Mouse (Mus musculus): Measurements from ENCODE around the gene Cwc25. TPM values are rescaled to one million over a fixed set of nuclear protein-coding genes. Genes with fewer than 3 reads are reported as not detected.
"Not testable (repeated sequence)": the region's sequence is repeated elsewhere in the genome, so short reads cannot be mapped to it uniquely, and the experiment has no call there.

Cwc25 gene
- polyA plus RNA-seq, 1 experiment from 2014 or later: 21.8 TPM

DNA sequence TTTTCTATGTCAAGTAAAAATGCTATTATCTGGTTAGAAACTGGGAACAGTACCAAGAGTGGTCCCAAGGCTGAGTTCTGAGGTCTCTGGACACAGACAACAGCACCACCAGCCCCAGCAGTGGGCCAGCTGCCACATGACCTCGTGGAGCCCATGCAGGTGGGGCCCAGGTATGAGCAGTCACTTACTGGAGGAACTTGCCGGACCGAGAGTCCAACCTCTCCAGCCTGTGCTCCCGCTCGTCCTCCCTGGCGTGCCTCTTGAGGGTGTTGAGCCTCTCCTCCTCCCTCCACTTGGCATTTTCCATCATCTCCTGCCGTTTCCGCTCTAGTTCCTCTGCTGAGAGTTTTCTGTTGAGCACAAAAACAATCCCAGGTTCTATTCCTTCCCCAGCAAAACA, 18.6 kb downstream of the Cwc25 start:
- H3K36me3 ChIP-seq: peaks cover 68% of the 10 kb centered on the region

DNA sequence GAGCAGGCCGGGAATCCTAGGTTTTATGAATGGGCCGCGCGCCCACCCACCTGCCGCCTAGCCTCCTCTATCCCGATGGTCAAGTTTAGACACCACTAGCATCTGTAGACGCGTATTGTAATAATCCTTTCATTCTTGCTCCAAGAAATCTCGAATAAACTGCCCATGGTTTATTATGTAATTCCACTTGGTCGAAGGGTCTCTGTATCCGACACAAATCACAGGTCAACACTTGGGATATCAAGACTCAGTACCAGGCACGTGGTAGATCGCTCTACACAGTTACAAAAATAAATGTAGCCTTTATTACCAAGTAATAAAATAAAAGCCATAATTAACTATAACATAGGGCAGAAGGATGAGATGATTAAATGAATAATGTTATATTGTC, 21.0 kb downstream of the Cwc25 start:
- no peaks in the 10 kb centered on the region for H3K27me3 ChIP-seq (ENCODE audit: low read depth, poor library complexity, severe bottlenecking)
- 14% methylated on average over 13 of the region's 13 CpGs for whole genome bisulfite sequencing
- H3K36me3 ChIP-seq: peaks cover 44% of the 10 kb centered on the region
- no peaks in the 10 kb centered on the region for H3K9me3 ChIP-seq (replicated peaks)
- H3K4me1 ChIP-seq: peaks cover 24% of the 10 kb centered on the region
- H3K4me3 ChIP-seq: peak overlapping the region; percentile 90
- no peak for DNase-seq (ENCODE audit: low spot score)
- H3K27ac ChIP-seq (replicated peaks): peak overlapping the region; percentile 98

More for the DNA sequence above, 18.6 kb downstream of the Cwc25 start:
- no peak overlapping the region for H3K4me3 ChIP-seq
- no peak overlapping the region for H3K27ac ChIP-seq (replicated peaks)
- no peaks in the 10 kb centered on the region for H3K27me3 ChIP-seq (ENCODE audit: low read depth, poor library complexity, severe bottlenecking)
- 87% methylated on average over 8 of the region's 8 CpGs for WGBS
- peaks cover 4% of the 10 kb centered on the region; the same call in 1 of the 2 replicates for H3K9me3 ChIP-seq (replicated peaks)
- no peak for DNase-seq (ENCODE audit: low spot score)
- H3K4me1 ChIP-seq: peaks cover 14% of the 10 kb centered on the region

DNA sequence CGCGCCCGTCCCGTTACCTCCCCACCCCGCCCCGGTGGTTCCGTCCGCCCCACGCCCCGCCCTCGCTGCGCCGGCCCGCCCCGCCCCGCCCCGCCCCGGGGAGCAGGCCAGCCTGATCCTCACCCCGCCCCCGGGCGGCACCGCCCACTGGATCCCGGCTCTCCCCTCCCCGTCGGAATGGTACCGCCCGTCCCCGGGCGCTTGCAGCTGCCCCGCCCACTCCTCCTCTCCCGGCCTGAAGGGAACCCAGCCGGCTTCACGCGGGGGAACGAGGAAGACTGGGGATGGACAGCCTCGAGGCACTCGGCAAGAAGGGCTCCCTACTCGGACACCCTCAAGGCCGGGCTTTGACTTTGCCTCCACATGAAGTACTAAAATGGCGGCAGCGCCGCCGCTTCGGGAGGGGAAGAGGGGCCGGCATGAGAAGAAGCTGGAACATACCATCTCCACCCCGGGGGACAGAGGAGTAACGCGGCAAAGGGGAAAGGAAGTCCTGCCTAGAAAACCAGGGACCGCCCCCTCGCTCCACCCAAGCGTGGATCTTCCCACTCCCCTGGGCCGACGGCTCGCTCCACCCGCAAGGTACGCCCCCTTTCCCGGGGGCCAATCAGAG, 21.5 kb downstream of the Cwc25 start:
- peak overlapping the region; percentile 90 for H3K4me3 ChIP-seq
- DNase-seq (ENCODE audit: low spot score): peak; percentile 99
- peak overlapping the region; percentile 98 for H3K27ac ChIP-seq (replicated peaks)
- H3K27me3 ChIP-seq (ENCODE audit: low read depth, poor library complexity, severe bottlenecking): no peaks in the 10 kb centered on the region
- H3K9me3 ChIP-seq (replicated peaks): no peaks in the 10 kb centered on the region
- H3K4me1 ChIP-seq: peaks cover 28% of the 10 kb centered on the region
- peaks cover 39% of the 10 kb centered on the region for H3K36me3 ChIP-seq
- under 1% methylated on average over 45 of the region's 57 CpGs for WGBS

DNA sequence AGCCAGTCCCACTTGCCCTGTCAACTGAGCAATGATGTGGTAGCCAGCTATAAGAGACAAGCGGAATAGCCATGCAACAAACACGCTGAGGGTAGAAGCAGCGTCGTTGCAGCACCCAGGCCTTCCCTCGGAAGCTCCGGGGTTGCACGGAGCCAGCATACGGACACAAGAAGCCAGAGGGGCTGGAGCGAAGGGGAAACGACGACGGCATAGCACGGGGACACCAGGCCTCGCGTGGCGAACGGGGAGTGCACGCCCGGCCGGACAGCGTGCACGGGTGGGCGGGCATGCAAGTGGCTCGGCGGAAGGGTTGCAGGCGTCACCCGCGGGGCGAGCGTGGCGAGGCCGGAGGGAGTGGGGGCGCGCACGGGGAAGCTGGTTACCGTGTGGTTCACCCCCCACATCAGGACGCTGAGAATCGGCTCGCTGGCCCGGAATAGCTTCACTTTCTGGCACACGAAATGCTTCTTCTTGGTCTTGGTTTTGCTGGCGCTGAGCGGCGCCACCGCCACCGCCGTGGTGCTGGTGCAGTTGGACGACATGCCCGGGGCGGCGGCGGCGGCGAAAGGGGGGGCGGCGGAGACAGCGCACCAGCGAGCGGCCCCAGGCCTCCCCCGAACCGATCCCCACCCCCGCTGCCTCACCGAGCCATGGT, 22.2 kb downstream of the Cwc25 start, which contains the start of gene Pip4k2b:
TSS of gene Pip4k2b (minus strand) at position 642 of the 655 bp plus-strand sequence.
- Histone ChIP-seq H3K27ac (replicated peaks) (peak within 1 kb of the TSS; percentile 98), H3K4me1 (peaks cover 28% of the 10 kb centered on the region), H3K9me3 (replicated peaks) (no peaks in the 10 kb centered on the region), H3K4me3 (peak within 1 kb of the TSS; percentile 90), H3K27me3 (ENCODE audit: low read depth, poor library complexity, severe bottlenecking) (no peaks in the 10 kb centered on the region), H3K36me3 (peaks cover 33% of the 10 kb centered on the region)
- WGBS: under 1% methylated on average over 54 of the region's 63 CpGs
- no peak for DNase-seq (ENCODE audit: low spot score)

DNA sequence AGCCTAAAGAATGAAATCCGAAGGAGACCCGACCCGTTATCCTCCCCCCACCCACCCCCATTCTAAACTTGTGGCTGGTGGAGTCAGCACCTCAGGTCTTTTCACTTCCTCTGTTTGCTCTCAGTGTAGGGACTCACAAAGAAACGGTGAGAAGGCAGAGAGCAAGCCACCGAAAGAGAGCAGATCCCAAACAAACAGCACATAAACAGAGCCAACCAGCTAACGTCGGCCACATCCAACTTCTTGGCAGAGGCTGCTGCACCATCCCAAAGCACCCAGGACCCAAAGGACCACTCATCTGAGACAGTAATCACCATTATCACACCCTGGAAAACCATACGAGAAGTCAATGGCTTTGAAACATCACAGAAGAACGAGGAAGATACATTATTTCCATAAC, 22.9 kb downstream of the Cwc25 start:
- DNase-seq (ENCODE audit: low spot score): no peak
- Histone ChIP-seq H3K4me3 (peak overlapping the region; percentile 90), H3K4me1 (peaks cover 28% of the 10 kb centered on the region), H3K27ac (replicated peaks) (peak overlapping the region; percentile 98; the same call in 1 of the 2 replicates), H3K27me3 (ENCODE audit: low read depth, poor library complexity, severe bottlenecking) (no peaks in the 10 kb centered on the region), H3K9me3 (replicated peaks) (no peaks in the 10 kb centered on the region), H3K36me3 (peaks cover 27% of the 10 kb centered on the region)
- WGBS: 55% methylated on average over 9 of the region's 9 CpGs

DNA sequence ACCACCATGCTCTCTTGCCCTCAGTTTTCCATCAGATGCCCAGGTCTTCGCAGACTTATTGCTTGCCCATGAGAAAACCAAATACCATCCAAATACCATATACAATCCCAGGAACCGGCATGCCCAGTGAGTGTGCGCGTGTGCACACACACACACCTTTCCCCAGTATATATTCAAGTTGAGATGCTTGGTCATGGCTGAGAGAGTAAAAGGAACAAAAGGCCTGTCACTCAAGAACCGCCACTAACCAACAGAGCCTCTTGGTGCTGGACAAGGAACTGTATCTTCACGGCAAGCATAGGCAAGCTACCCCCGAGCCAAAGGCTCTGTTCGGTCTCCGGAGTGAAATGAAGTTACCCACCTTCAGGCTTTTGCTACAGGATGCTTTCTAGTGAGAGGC, 23.8 kb downstream of the Cwc25 start:
- Histone ChIP-seq H3K36me3 (peaks cover 19% of the 10 kb centered on the region), H3K4me1 (peaks cover 28% of the 10 kb centered on the region), H3K9me3 (replicated peaks) (no peaks in the 10 kb centered on the region), H3K27me3 (ENCODE audit: low read depth, poor library complexity, severe bottlenecking) (no peaks in the 10 kb centered on the region), H3K4me3 (peak overlapping the region; percentile 90), H3K27ac (replicated peaks) (0 out of 2 replicates have a peak overlapping the region, but pooled peaks have one; percentile 13)
- 85% methylated on average over 9 of the region's 9 CpGs for WGBS
- no peak for DNase-seq (ENCODE audit: low spot score)

DNA sequence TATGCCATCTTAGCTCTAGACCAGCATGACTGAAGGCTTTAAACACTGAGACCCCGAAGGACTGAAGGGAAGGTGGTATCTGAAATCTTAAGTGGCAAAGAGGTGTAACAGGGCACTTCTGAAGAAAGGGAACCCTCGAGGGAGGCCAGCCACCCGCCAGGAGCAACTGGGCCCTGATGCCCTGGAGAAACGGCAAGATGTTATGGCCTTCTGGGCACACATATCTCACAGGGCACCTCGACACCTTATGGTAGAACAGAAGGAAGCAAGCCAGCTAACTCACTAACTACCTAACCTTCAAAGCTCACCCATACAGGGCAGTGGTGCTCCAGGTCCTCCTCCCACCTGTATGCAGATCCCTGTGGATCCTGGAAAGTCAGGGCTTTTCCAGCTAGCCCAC, 24.2 kb downstream of the Cwc25 start:
- Histone ChIP-seq H3K9me3 (replicated peaks) (no peaks in the 10 kb centered on the region), H3K36me3 (peaks cover 14% of the 10 kb centered on the region), H3K4me1 (peaks cover 28% of the 10 kb centered on the region), H3K27ac (replicated peaks) (no peak overlapping the region), H3K4me3 (peak overlapping the region; percentile 90), H3K27me3 (ENCODE audit: low read depth, poor library complexity, severe bottlenecking) (no peaks in the 10 kb centered on the region)
- DNase-seq (ENCODE audit: low spot score): no peak
- 91% methylated on average over 5 of the region's 5 CpGs for WGBS

DNA sequence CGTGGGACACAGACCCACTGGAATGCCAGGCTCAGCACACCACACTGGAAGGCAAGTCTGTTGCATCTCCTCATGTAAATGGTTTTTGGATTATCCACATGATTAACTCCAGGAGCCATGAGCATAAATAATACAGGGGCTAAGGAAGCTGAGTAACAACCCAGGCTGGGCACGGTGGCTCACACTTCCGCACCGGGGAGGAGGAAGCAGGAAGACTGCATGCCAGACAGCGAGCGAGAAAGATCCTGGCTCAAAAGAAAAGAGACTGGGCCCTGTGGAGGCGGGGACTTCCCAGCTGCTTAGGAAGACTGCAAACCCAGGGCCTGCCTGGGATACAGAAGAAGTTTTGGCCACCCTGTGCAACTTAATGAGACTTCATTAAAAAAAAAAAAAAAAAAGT, 26.2 kb downstream of the Cwc25 start:
- H3K4me1 ChIP-seq: peaks cover 28% of the 10 kb centered on the region
- DNase-seq (ENCODE audit: low spot score): no peak
- no peaks in the 10 kb centered on the region for H3K27me3 ChIP-seq (ENCODE audit: low read depth, poor library complexity, severe bottlenecking)
- H3K4me3 ChIP-seq: no peak overlapping the region
- H3K36me3 ChIP-seq: no peaks in the 10 kb centered on the region
- 52% methylated on average over 7 of the region's 7 CpGs for WGBS
- no peak overlapping the region for H3K27ac ChIP-seq (replicated peaks)
- H3K9me3 ChIP-seq (replicated peaks): no peaks in the 10 kb centered on the region

DNA sequence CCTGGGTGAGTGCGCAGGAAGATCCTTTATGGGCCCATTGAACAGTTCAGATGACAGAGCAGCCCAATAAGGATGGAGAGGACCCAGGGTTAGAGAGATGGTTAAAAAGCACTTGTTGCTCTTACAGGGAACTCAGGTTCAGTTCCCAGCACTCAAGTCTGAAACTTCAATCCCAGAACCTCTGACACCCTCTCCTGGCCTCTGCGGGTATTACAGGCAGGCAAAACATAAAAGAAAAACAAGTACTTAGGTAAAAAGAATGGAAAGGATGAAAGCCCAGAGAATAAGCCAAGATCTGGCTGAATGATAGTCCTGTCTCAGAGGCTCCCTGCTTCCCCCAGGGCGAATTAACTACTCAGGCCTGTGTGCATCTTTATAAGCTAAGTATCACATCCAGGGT, 27.2 kb downstream of the Cwc25 start:
- H3K36me3 ChIP-seq: no peaks in the 10 kb centered on the region
- DNase-seq (ENCODE audit: low spot score): no peak
- no peaks in the 10 kb centered on the region for H3K9me3 ChIP-seq (replicated peaks)
- H3K27ac ChIP-seq (replicated peaks): no peak overlapping the region
- H3K4me1 ChIP-seq: peaks cover 30% of the 10 kb centered on the region
- H3K4me3 ChIP-seq: no peak overlapping the region
- 91% methylated on average over 3 of the region's 3 CpGs for WGBS
- H3K27me3 ChIP-seq (ENCODE audit: low read depth, poor library complexity, severe bottlenecking): no peaks in the 10 kb centered on the region

DNA sequence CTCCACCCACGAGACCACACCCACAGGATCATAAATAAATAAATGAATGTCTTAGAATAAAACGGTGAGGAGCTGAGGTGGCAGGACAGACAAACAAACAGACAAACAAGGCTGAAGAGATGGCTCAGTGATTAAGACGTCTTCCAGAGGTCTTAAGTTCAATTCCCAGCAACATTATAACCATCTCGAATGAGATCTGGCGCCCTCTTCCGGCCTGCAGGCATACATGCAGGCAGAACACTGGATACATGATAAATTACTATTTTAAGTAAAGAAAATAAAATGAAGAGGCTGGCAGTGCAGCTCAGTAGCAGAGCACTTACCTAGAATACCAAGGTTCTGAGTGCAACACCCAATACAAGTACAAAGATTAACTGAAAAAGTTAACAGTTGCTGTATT, 27.7 kb downstream of the Cwc25 start:
- no peaks in the 10 kb centered on the region for H3K36me3 ChIP-seq
- no peaks in the 10 kb centered on the region for H3K9me3 ChIP-seq (replicated peaks)
- H3K27ac ChIP-seq (replicated peaks): no peak overlapping the region
- no peaks in the 10 kb centered on the region for H3K27me3 ChIP-seq (ENCODE audit: low read depth, poor library complexity, severe bottlenecking)
- whole genome bisulfite sequencing: 71% methylated on average over 6 of the region's 6 CpGs
- no peak overlapping the region for H3K4me3 ChIP-seq
- no peak for DNase-seq (ENCODE audit: low spot score)
- peaks cover 30% of the 10 kb centered on the region for H3K4me1 ChIP-seq

DNA sequence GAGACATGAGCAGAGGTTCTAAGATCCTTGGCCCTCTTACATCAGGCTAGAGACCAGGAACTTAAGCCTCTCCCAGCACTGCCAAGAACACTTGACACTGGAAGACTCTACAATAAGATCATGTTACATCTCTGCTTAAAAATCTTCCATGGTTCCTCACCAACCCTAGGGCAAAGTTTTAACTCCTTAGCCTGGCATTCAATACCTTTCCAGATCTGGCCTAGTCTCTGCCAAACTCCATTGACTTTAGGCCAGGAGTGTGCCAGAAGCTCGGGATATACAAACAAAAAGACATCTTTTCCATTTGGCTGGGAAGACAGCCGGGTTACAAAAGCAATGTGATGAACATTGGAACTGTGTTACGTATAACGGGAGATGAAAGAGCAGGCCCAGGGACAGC, 28.8 kb downstream of the Cwc25 start:
- Histone ChIP-seq H3K9me3 (replicated peaks) (no peaks in the 10 kb centered on the region), H3K27ac (replicated peaks) (no peak overlapping the region), H3K27me3 (ENCODE audit: low read depth, poor library complexity, severe bottlenecking) (no peaks in the 10 kb centered on the region), H3K36me3 (peaks cover under 1% of the 10 kb centered on the region; the same call in 1 of the 2 replicates), H3K4me1 (peaks cover 21% of the 10 kb centered on the region), H3K4me3 (no peak overlapping the region)
- WGBS: 88% methylated on average over 4 of the region's 4 CpGs
- DNase-seq (ENCODE audit: low spot score): no peak

DNA sequence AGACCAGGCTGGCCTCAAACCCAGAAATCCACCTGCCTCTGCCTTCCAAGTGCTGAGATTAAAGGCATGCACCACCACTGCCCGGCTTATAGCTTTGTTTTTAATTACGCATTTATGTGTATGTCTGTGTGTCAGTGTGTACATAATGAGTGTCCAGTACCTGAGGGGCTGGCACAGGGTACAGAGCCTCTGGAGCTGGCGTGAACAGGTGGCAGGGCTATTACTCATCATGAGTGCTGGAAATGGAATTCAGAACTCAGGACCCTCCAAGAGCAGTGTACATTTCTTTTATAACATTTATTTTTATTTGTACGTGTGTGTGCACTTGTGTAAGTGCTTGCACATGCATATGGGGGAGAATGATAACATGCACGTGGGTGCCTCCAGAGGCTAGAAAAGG, 29.7 kb downstream of the Cwc25 start:
- Histone ChIP-seq H3K9me3 (replicated peaks) (no peaks in the 10 kb centered on the region), H3K36me3 (peaks cover 10% of the 10 kb centered on the region), H3K4me3 (no peak overlapping the region), H3K27me3 (ENCODE audit: low read depth, poor library complexity, severe bottlenecking) (no peaks in the 10 kb centered on the region), H3K27ac (replicated peaks) (no peak overlapping the region), H3K4me1 (peaks cover 15% of the 10 kb centered on the region)
- DNase-seq (ENCODE audit: low spot score): no peak
- WGBS: 90% methylated on average over 5 of the region's 5 CpGs

DNA sequence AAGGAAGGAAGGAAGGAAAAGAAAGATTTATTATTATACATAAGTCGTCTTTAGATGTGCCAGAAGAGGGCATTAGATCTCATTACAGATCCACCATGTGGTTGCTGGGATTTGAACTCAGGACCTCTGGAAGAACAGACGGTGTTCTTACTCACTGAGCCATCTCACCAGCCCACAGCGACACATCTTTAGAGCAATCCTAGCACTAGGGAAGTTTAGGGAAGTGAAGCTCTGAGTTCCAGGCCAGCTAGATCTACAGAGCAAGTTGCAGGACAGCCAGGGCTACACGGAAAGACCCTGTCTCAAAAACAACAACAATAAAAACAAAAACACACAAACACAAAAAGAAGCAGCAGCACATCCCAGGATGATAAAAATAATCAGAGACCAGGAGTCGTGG, 31.5 kb downstream of the Cwc25 start:
- DNase-seq (ENCODE audit: low spot score); H3K4me3 ChIP-seq; H3K4me1 ChIP-seq; H3K27me3 ChIP-seq (ENCODE audit: low read depth, poor library complexity, severe bottlenecking); H3K27ac ChIP-seq (replicated peaks); H3K9me3 ChIP-seq (replicated peaks): not testable (repeated sequence)
- peaks cover 28% of the 10 kb centered on the region for H3K36me3 ChIP-seq
- WGBS: 87% methylated on average over 5 of the region's 5 CpGs

Data from midbrain, embryonic 10.5 days (tissue).